Mouse (Mus musculus) stomach, postnatal 0 days (tissue): ENCODE results near the gene Cd44.

Experiments
- CTCF ChIP-seq: IDR thresholded peaks from 2 replicates; pipeline ENCODE4 v1.5.1; 2016; ENCODE audit warnings: antibody characterized with exemption, low read depth, mild to moderate bottlenecking, moderate library complexity
- EP300 ChIP-seq: optimal IDR thresholded peaks from 2 replicates; pipeline ENCODE3; 2016; ENCODE audit warnings: antibody characterized with exemption

DNA sequence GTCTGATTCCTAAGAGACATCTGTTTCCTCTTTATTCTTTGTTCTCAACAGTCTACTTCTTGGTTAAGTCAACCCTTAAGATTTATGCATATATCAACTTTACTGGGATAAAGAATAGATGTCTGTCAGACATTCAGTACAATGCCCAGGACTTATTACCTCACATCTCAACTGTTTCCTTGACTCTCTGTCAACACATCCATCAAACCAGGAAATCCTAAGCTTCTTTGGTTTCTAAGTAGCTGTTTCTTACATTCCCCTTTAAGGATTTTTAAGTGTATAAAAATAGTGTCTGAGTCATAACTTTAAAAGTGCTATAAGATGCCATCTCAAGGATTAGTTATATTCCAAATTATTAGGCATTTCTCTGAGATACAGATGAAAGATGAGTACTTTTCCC is 60.2 kb downstream of the Cd44 start:
- TF ChIP-seq CTCF, result no peak
- TF ChIP-seq EP300, result no peak
